In genomic region chr17:26207686-26208085, GRCm38 (mm10) we compare ENCODE assay signal across 10 mouse cellular contexts. TPM values are rescaled to one million over a fixed set of nuclear protein-coding genes. Genes with fewer than 3 reads are reported as not detected.
DNase-seq lines count a peak whose midpoint lies in the region; ATAC-seq and TF ChIP-seq lines count a peak whose summit lies in the region.
"Had no signal": no experiment of that assay in that cellular context is flagged by ENCODE, and none has a peak within 500 bp of the region (broad histone marks: within the 10 kb centered on the region; RNA-seq: fewer than 3 reads in every experiment).

Gene Arhgdig (minus strand): TSS chr17:26207786.

- TF ChIP-seq POLR2A in cerebellum, adult 2 months (IDR thresholded peaks at IDR 0.05; ENCODE audit: borderline replicate concordance, insufficient read depth, low read length): no peak

- no peaks in the 10 kb centered on the region for H3K27me3 ChIP-seq in cerebellum, adult 2 months (ENCODE audit: control insufficient read depth, insufficient read depth, low read length)
- H3K27me3 ChIP-seq in midbrain, embryonic 14.5 days (ENCODE audit: control insufficient read depth, insufficient read depth, low read length): peaks cover 22% of the 10 kb centered on the region
- peaks cover 33% of the 10 kb centered on the region for H3K27me3 ChIP-seq in midbrain, embryonic 10.5 days (ENCODE audit: low read depth, poor library complexity, severe bottlenecking)
- H3K27me3 ChIP-seq in stomach, embryonic 15.5 days (replicated peaks): peaks cover 23% of the 10 kb centered on the region

- WGBS in cerebellum, adult 2 months: 85% methylated on average over 12 of the region's 12 CpGs
- 91% methylated on average over 12 of the region's 12 CpGs for WGBS in midbrain, embryonic 14.5 days
- 89% methylated on average over 12 of the region's 12 CpGs for WGBS in midbrain, embryonic 10.5 days
- WGBS in stomach, embryonic 15.5 days: 83% methylated on average over 12 of the region's 12 CpGs

- DNase-seq in cerebellum, adult 2 months: no peak
- no peak for DNase-seq in midbrain, embryonic 14.5 days
- no peak for DNase-seq in midbrain, embryonic 10.5 days (ENCODE audit: low spot score)
- DNase-seq in layer of hippocampus, postnatal 25 days (ENCODE audit: extremely low spot score in 1 of 2, low spot score in 1 of 2): no peak
- no peak for DNase-seq in urinary bladder, postnatal 4 days (ENCODE audit: low spot score in 2 of 2)
- no peak for DNase-seq in urinary bladder, postnatal 10 days (ENCODE audit: low spot score)
- DNase-seq: thymus, postnatal 36 days had no signal

- no peak for TF ChIP-seq CTCF in cerebellum, adult 2 months (IDR thresholded peaks at IDR 0.05; ENCODE audit: borderline replicate concordance, insufficient read depth, low read depth, low read length)

- H3K27ac ChIP-seq in cerebellum, adult 2 months (ENCODE audit: insufficient read depth, low read length): no peak within 1 kb of the TSS
- H3K27ac ChIP-seq in midbrain, embryonic 14.5 days (replicated peaks; ENCODE audit: low read depth, low read length): no peak within 1 kb of the TSS
- H3K27ac ChIP-seq in midbrain, embryonic 10.5 days (replicated peaks): no peak within 1 kb of the TSS
- no peak within 1 kb of the TSS for H3K27ac ChIP-seq in stomach, embryonic 15.5 days
- H3K27ac ChIP-seq: limb, embryonic 15.5 days had no signal

- no peak for ATAC-seq in cerebellum, adult (ENCODE audit: insufficient number of reproducible peaks, low FRiP score, low TSS enrichment)
- ATAC-seq in midbrain, embryonic 14.5 days (ENCODE audit: low FRiP score, low TSS enrichment): no peak
- ATAC-seq in stomach, embryonic 15.5 days (ENCODE audit: insufficient read depth, low FRiP score, low read depth): no peak

- H3K4me2 ChIP-seq in midbrain, embryonic 14.5 days (ENCODE audit: low read length): no peak within 1 kb of the TSS
- no peak within 1 kb of the TSS for H3K4me2 ChIP-seq in stomach, embryonic 15.5 days
- H3K4me2 ChIP-seq: limb, embryonic 15.5 days had no signal

- no peak within 1 kb of the TSS for H3K4me3 ChIP-seq in cerebellum, adult 2 months (replicated peaks; ENCODE audit: insufficient read depth, low read depth, low read length)
- H3K4me3 ChIP-seq in midbrain, embryonic 14.5 days (replicated peaks; ENCODE audit: low read depth, low read length): no peak within 1 kb of the TSS
- H3K4me3 ChIP-seq in midbrain, embryonic 10.5 days: no peak within 1 kb of the TSS
- H3K4me3 ChIP-seq in stomach, embryonic 15.5 days (replicated peaks): no peak within 1 kb of the TSS
- H3K4me3 ChIP-seq: limb, embryonic 15.5 days had no signal

- H3K4me1 ChIP-seq in cerebellum, adult 2 months (ENCODE audit: control insufficient read depth, insufficient read depth, low read length): peaks cover under 1% of the 10 kb centered on the region; the same call in 1 of the 2 replicates
- H3K4me1 ChIP-seq in midbrain, embryonic 14.5 days (ENCODE audit: control insufficient read depth, insufficient read depth, low read length): peaks cover 8% of the 10 kb centered on the region; the same call in 1 of the 2 replicates
- peaks cover 23% of the 10 kb centered on the region for H3K4me1 ChIP-seq in midbrain, embryonic 10.5 days
- H3K4me1 ChIP-seq in stomach, embryonic 15.5 days: peaks cover 10% of the 10 kb centered on the region

- no peaks in the 10 kb centered on the region for H3K9me3 ChIP-seq in midbrain, embryonic 14.5 days (ENCODE audit: control insufficient read depth, low read length)
- H3K9me3 ChIP-seq in midbrain, embryonic 10.5 days (replicated peaks): no peaks in the 10 kb centered on the region
- H3K9me3 ChIP-seq in stomach, embryonic 15.5 days: no peaks in the 10 kb centered on the region
- H3K9me3 ChIP-seq: limb, embryonic 15.5 days had no signal

- H3K36me3 ChIP-seq in midbrain, embryonic 14.5 days (ENCODE audit: control insufficient read depth, insufficient read depth, low read length): no peaks in the 10 kb centered on the region
- H3K36me3 ChIP-seq in midbrain, embryonic 10.5 days: no peaks in the 10 kb centered on the region
- no peaks in the 10 kb centered on the region for H3K36me3 ChIP-seq in stomach, embryonic 15.5 days

- H3K9ac ChIP-seq in midbrain, embryonic 14.5 days (replicated peaks; ENCODE audit: low read length): no peak within 1 kb of the TSS
- no peak within 1 kb of the TSS for H3K9ac ChIP-seq in stomach, embryonic 15.5 days
- H3K9ac ChIP-seq: limb, embryonic 15.5 days had no signal

RNA-seq across cellular contexts. Expression of gene Arhgdig, which starts in this region (rescaled TPM):
- 59.9 and 80.0 TPM in 2 replicates for polyA plus RNA-seq in cerebellum, adult 2 months (2012; rRNA removed)
- 72.7 and 124 TPM in 2 replicates for polyA plus RNA-seq in midbrain, embryonic 14.5 days (2014; fragmentation: Nextera tagmentation; extraction: Ambion mirVana)
- polyA plus RNA-seq in midbrain, embryonic 10.5 days (2016; fragmentation: Nextera tagmentation; extraction: Ambion mirVana): 5.5 and 5.8 TPM in 2 replicates
- 10 to 100 TPM; 71.8 to 83.1 TPM for total RNA-seq in layer of hippocampus, postnatal 25 days (2021)
- 118 and 143 TPM in 2 replicates for polyA plus RNA-seq in stomach, embryonic 15.5 days (2015; fragmentation: Nextera tagmentation; extraction: Ambion mirVana)
